Mouse (Mus musculus): ENCODE results near the gene Tectb.

GRCm38 (mm10) chr19:55206482-55207138 is 26.1 kb downstream of the Tectb start:
- TF ChIP-seq POLR2A (IDR thresholded peaks at IDR 0.05; ENCODE audit: borderline replicate concordance, control insufficient read depth, low read depth, low read length), result no peak
- peak; percentile 27; the same call in 1 of the 2 replicates for TF ChIP-seq CTCF (IDR thresholded peaks at IDR 0.05; ENCODE audit: control insufficient read depth, insufficient read depth, low read length)

Data from bone marrow, adult 2 months (tissue).